Mouse (Mus musculus) stomach, postnatal 0 days (tissue): ENCODE measurements around the gene Csnk1e. TPM values are rescaled to one million over a fixed set of nuclear protein-coding genes. Genes with fewer than 3 reads are reported as not detected.
A peak's percentile ranks its signal among the peaks of the same experiment; 100 is the strongest.

Experiments
- ATAC-seq: fragments of 200-750 bp; cut with Nextera tagmentation; 2 replicates; pipeline ENCODE4 v1.8.0; 2017; ENCODE audit not compliant: low FRiP score, low TSS enrichment
- DNase-seq: peaks from one replicate; pipeline ENCODE4 v3.0.0-alpha.2; 2016; ENCODE audit warnings: low spot score
- H3K27ac ChIP-seq: fragments of 300-500 bp; sonication (generic); replicated peaks from 2 replicates; pipeline ENCODE4 v1.5.1; 2014; ENCODE audit warnings: mild to moderate bottlenecking, control low read depth
- H3K27me3 ChIP-seq: fragments of 300-500 bp; sonication (generic); 2 replicates; pipeline ENCODE4 v1.6.1; 2014; ENCODE audit warnings: low read length; ENCODE audit not compliant: control insufficient read depth, insufficient read depth
- H3K36me3 ChIP-seq: fragments of 300-500 bp; sonication (generic); 2 replicates; pipeline ENCODE4 v1.6.1; 2014; ENCODE audit warnings: low read length, mixed read lengths; ENCODE audit not compliant: control insufficient read depth, insufficient read depth
- H3K4me1 ChIP-seq: fragments of 300-500 bp; sonication (generic); replicated peaks from 2 replicates; pipeline ENCODE4 v1.6.1; 2014; ENCODE audit warnings: antibody characterized with exemption; ENCODE audit not compliant: control insufficient read depth, insufficient read depth
- H3K4me2 ChIP-seq: fragments of 300-500 bp; sonication (generic); replicated peaks from 2 replicates; pipeline ENCODE4 v1.6.1; 2014; ENCODE audit warnings: low read depth, mild to moderate bottlenecking, control low read depth, moderate library complexity
- H3K4me3 ChIP-seq: fragments of 300-500 bp; sonication (generic); 2 replicates; pipeline ENCODE4 v1.5.1; 2014; ENCODE audit warnings: low read depth, low read length, control low read depth
- H3K9ac ChIP-seq: fragments of 300-500 bp; sonication (generic); 2 replicates; pipeline ENCODE4 v1.6.1; 2014; ENCODE audit warnings: mild to moderate bottlenecking, low read length, control low read depth, mixed read lengths
- H3K9me3 ChIP-seq: fragments of 300-500 bp; sonication (generic); 2 replicates; pipeline ENCODE4 v1.6.1; 2016; ENCODE audit warnings: low read length; ENCODE audit not compliant: control insufficient read depth
- CTCF ChIP-seq: IDR thresholded peaks from 2 replicates; pipeline ENCODE4 v1.5.1; 2016; ENCODE audit warnings: antibody characterized with exemption, low read depth, mild to moderate bottlenecking, moderate library complexity
- EP300 ChIP-seq: optimal IDR thresholded peaks from 2 replicates; pipeline ENCODE3; 2016; ENCODE audit warnings: antibody characterized with exemption
- WGBS: fragments of 180-500 bp; shearing (Covaris S2); extraction: QIAGEN DNeasy Blood & Tissue Kit; methylation state at CpG from one replicate; pipeline ENCODE4 v1.1.7; 2014; 5-methylcytosine and 5-hydroxymethylcytosine counted together
- polyA plus RNA-seq: library from polyadenylated mRNA; unstranded; fragments of >200 nt; fragmentation: Nextera tagmentation; extraction: Ambion mirVana; gene quantifications from 2 replicates; pipeline ENCODE4 v1.2.1, GENCODE M21; 2015

The Csnk1e gene
- 44.8 and 50.8 TPM in 2 replicates for polyA plus RNA-seq

GRCm38 (mm10) chr15:79455106-79455810 is at the start of gene Csnk1e:
Gene Csnk1e (minus strand): TSS chr15:79455566.
- Histone ChIP-seq H3K9me3 (no peaks in the 10 kb centered on the region), H3K4me2 (peak within 1 kb of the TSS; percentile 66), H3K9ac (peak within 1 kb of the TSS; percentile 43), H3K4me1 (0 out of 2 replicates have a peak, but pooled peaks cover 6% of the 10 kb centered on the region), H3K27me3 (no peaks in the 10 kb centered on the region), H3K4me3 (peak within 1 kb of the TSS; percentile 30), H3K27ac (peak within 1 kb of the TSS; percentile 13; the same call in 1 of the 2 replicates), H3K36me3 (no peaks in the 10 kb centered on the region)
- 2% methylated on average over 24 of the region's 24 CpGs for WGBS
- DNase-seq = peak; percentile 88
- peak; percentile 86 for ATAC-seq
- TF ChIP-seq EP300 (no peak), CTCF (no peak)

- peak within 1 kb of the TSS; percentile 54 for H3K9ac ChIP-seq
- H3K4me2 ChIP-seq = peak within 1 kb of the TSS; percentile 100
- WGBS = 2% methylated on average over 47 of the region's 60 CpGs
- H3K9me3 ChIP-seq = no peaks in the 10 kb centered on the region
- peaks cover 3% of the 10 kb centered on the region; the same call in 1 of the 2 replicates for H3K4me1 ChIP-seq
- no peak within 1 kb of the TSS for H3K27ac ChIP-seq
- no peak for DNase-seq
- H3K27me3 ChIP-seq = peaks cover 18% of the 10 kb centered on the region
- ATAC-seq = 0 out of 2 replicates have a peak, but pooled peaks have one; percentile 2
- H3K4me3 ChIP-seq = peak within 1 kb of the TSS; percentile 54
- H3K36me3 ChIP-seq = no peaks in the 10 kb centered on the region
- TF ChIP-seq CTCF (no peak), EP300 (no peak)
These were observed 49.5 kb upstream of the Csnk1e start, which contains the start of gene Kcnj4 for GRCm38 (mm10) chr15:79504707-79505452. Gene Kcnj4 (minus strand): TSS chr15:79505241.

- Histone ChIP-seq H3K36me3 (no peaks in the 10 kb centered on the region), H3K27ac (no peak overlapping the region), H3K9ac (no peak overlapping the region), H3K4me3 (no peak overlapping the region), H3K4me1 (peaks cover 3% of the 10 kb centered on the region; the same call in 1 of the 2 replicates), H3K9me3 (no peaks in the 10 kb centered on the region), H3K27me3 (peaks cover 18% of the 10 kb centered on the region), H3K4me2 (no peak overlapping the region)
- 70% methylated on average over 5 of the region's 5 CpGs for WGBS
- no peak for TF ChIP-seq CTCF
- no peak for TF ChIP-seq EP300
- ATAC-seq (no peak), DNase-seq (no peak)
These were observed 48.1 kb upstream of the Csnk1e start for GRCm38 (mm10) chr15:79503438-79503837.

GRCm38 (mm10) chr15:79502891-79503341 is 47.5 kb upstream of the Csnk1e start:
- no peaks in the 10 kb centered on the region for H3K36me3 ChIP-seq
- H3K27ac ChIP-seq = no peak overlapping the region
- TF ChIP-seq CTCF (no peak), EP300 (no peak)
- DNase-seq = no peak
- H3K4me2 ChIP-seq = no peak overlapping the region
- no peaks in the 10 kb centered on the region for H3K9me3 ChIP-seq
- H3K27me3 ChIP-seq = peaks cover 18% of the 10 kb centered on the region
- ATAC-seq = no peak
- H3K4me1 ChIP-seq = peaks cover 3% of the 10 kb centered on the region; the same call in 1 of the 2 replicates
- 15% methylated on average over 18 of the region's 18 CpGs for WGBS
- H3K9ac ChIP-seq = no peak overlapping the region
- no peak overlapping the region for H3K4me3 ChIP-seq

- TF ChIP-seq CTCF (no peak), EP300 (no peak)
- H3K4me1 ChIP-seq = no peaks in the 10 kb centered on the region
- 64% methylated on average over 17 of the region's 17 CpGs for WGBS
- no peaks in the 10 kb centered on the region for H3K36me3 ChIP-seq
- H3K4me3 ChIP-seq = no peak overlapping the region
- H3K9me3 ChIP-seq = no peaks in the 10 kb centered on the region
- DNase-seq (no peak), ATAC-seq (no peak)
- H3K27me3 ChIP-seq = peaks cover 9% of the 10 kb centered on the region; the same call in 1 of the 2 replicates
- no peak overlapping the region for H3K27ac ChIP-seq
- H3K9ac ChIP-seq = no peak overlapping the region
- no peak overlapping the region for H3K4me2 ChIP-seq
These were observed 44.7 kb upstream of the Csnk1e start for GRCm38 (mm10) chr15:79500110-79500509.
